Mouse (Mus musculus) hindbrain, postnatal 0 days (tissue): ENCODE measurements around the gene Ankrd13a. TPM values are rescaled to one million over a fixed set of nuclear protein-coding genes. Genes with fewer than 3 reads are reported as not detected.

Experiments used
- ATAC-seq: fragments of 200-750 bp; cut with Nextera tagmentation; 2 replicates; pipeline ENCODE4 v1.8.0; 2017; ENCODE audit warnings: mild to moderate bottlenecking, moderate TSS enrichment, moderate library complexity
- DNase-seq: peaks from one replicate; pipeline ENCODE4 v3.0.0-alpha.2; 2015; ENCODE audit warnings: low spot score
- H3K27ac ChIP-seq: fragments of 300-500 bp; sonication (generic); 2 replicates; pipeline ENCODE4 v1.5.1; 2014; ENCODE audit warnings: mild to moderate bottlenecking
- H3K27me3 ChIP-seq: fragments of 300-500 bp; sonication (generic); 2 replicates; pipeline ENCODE4 v1.6.1; 2014; ENCODE audit warnings: low read length, mixed read lengths; ENCODE audit not compliant: insufficient read depth
- H3K36me3 ChIP-seq: fragments of 300-500 bp; sonication (generic); 2 replicates; pipeline ENCODE4 v1.6.1; 2014; ENCODE audit warnings: low read length, mixed read lengths; ENCODE audit not compliant: insufficient read depth
- H3K4me1 ChIP-seq: fragments of 300-500 bp; sonication (generic); 2 replicates; pipeline ENCODE4 v1.6.1; 2014; ENCODE audit warnings: antibody characterized with exemption, low read length, mixed read lengths; ENCODE audit not compliant: insufficient read depth
- H3K4me2 ChIP-seq: fragments of 300-500 bp; sonication (generic); 2 replicates; pipeline ENCODE4 v1.6.1; 2014; ENCODE audit warnings: low read depth, mild to moderate bottlenecking, low read length, moderate library complexity, mixed read lengths
- H3K4me3 ChIP-seq: fragments of 300-500 bp; sonication (generic); 2 replicates; pipeline ENCODE4 v1.5.1; 2014; ENCODE audit warnings: low read length
- H3K9ac ChIP-seq: fragments of 300-500 bp; sonication (generic); replicated peaks from 2 replicates; pipeline ENCODE4 v1.6.1; 2014; ENCODE audit warnings: mild to moderate bottlenecking, low read length, moderate library complexity, mixed read lengths
- H3K9me3 ChIP-seq: fragments of 300-500 bp; sonication (generic); 2 replicates; pipeline ENCODE4 v1.6.1; 2016; ENCODE audit warnings: low read length, mixed read lengths
- CTCF ChIP-seq: IDR thresholded peaks from 2 replicates; pipeline ENCODE4 v1.5.1; 2016; ENCODE audit warnings: antibody characterized with exemption, control low read depth, low read depth
- WGBS: fragments of 180-500 bp; shearing (Covaris S2); extraction: QIAGEN DNeasy Blood & Tissue Kit; methylation state at CpG from one replicate; pipeline ENCODE4 v1.1.7; 2014; 5-methylcytosine and 5-hydroxymethylcytosine counted together
- polyA plus RNA-seq: library from polyadenylated mRNA; unstranded; fragments of >200 nt; fragmentation: Nextera tagmentation; extraction: Ambion mirVana; gene quantifications from 2 replicates; pipeline ENCODE4 v1.2.1, GENCODE M21; 2015
- total RNA-seq: library from RNA; depleted of rRNA; stranded (reverse); fragments of >200 nt; gene quantifications from 2 replicates; pipeline ENCODE4 v1.2.3, GENCODE M21; 2014; rRNA removed

Ankrd13a gene
- total RNA-seq, result 44.7 and 55.1 TPM in 2 replicates
- polyA plus RNA-seq, result 30.7 and 31.4 TPM in 2 replicates

GRCm38 (mm10) chr5:114774403-114775051 lies at the start of gene Ankrd13a:
Ankrd13a (plus strand) TSS chr5:114774677.
- Histone ChIP-seq H3K4me2 (peak within 1 kb of the TSS; percentile 75), H3K36me3 (no peaks in the 10 kb centered on the region), H3K9ac (peak within 1 kb of the TSS; percentile 98), H3K4me3 (peak within 1 kb of the TSS; percentile 99), H3K9me3 (no peaks in the 10 kb centered on the region), H3K27ac (peak within 1 kb of the TSS; percentile 99), H3K4me1 (peaks cover 19% of the 10 kb centered on the region), H3K27me3 (no peaks in the 10 kb centered on the region)
- no peak for TF ChIP-seq CTCF
- ATAC-seq (peak; percentile 93), DNase-seq (peak; percentile 97)
- under 1% methylated on average over 71 of the region's 73 CpGs for WGBS

DNA sequence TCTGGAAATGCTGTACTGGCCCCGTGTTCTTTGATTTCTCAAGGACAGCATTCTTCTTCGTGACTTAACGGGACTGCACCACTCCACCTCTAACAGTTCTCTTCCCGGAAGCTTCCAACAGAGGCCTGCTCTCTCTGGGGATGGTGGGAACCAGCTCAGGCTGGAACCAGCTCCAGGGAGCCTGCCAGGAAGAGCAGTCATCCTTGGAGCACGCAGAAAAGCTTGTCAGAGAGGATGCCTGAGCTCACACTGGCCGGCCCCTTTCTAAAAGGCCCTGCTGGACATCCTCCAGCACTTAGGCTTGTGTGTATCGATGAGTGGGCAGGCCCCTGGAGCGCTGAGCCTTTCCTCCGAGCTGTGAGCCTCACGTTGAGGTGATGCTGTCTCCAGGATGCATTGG lies 46.3 kb upstream of the Ankrd13a start:
- peaks cover 44% of the 10 kb centered on the region for H3K36me3 ChIP-seq
- DNase-seq, result no peak

GRCm38 (mm10) chr5:114730129-114730528 lies 44.3 kb upstream of the Ankrd13a start:
- DNase-seq (no peak), ATAC-seq (no peak)
- Histone ChIP-seq H3K4me3 (no peak overlapping the region), H3K27ac (no peak overlapping the region), H3K9me3 (no peaks in the 10 kb centered on the region), H3K36me3 (peaks cover 56% of the 10 kb centered on the region), H3K9ac (no peak overlapping the region), H3K4me1 (no peaks in the 10 kb centered on the region), H3K27me3 (no peaks in the 10 kb centered on the region), H3K4me2 (no peak overlapping the region)
- 70% methylated on average over 10 of the region's 10 CpGs for WGBS
- TF ChIP-seq CTCF, result no peak

More for the DNA sequence above, 46.3 kb upstream of the Ankrd13a start:
- Histone ChIP-seq H3K9me3 (no peaks in the 10 kb centered on the region), H3K9ac (no peak overlapping the region), H3K27me3 (no peaks in the 10 kb centered on the region), H3K4me3 (no peak overlapping the region), H3K4me2 (no peak overlapping the region), H3K27ac (no peak overlapping the region), H3K4me1 (no peaks in the 10 kb centered on the region)
- WGBS, result 81% methylated on average over 10 of the region's 10 CpGs
- no peak for TF ChIP-seq CTCF
- peak; percentile 53; the same call in 1 of the 2 replicates for ATAC-seq

DNA sequence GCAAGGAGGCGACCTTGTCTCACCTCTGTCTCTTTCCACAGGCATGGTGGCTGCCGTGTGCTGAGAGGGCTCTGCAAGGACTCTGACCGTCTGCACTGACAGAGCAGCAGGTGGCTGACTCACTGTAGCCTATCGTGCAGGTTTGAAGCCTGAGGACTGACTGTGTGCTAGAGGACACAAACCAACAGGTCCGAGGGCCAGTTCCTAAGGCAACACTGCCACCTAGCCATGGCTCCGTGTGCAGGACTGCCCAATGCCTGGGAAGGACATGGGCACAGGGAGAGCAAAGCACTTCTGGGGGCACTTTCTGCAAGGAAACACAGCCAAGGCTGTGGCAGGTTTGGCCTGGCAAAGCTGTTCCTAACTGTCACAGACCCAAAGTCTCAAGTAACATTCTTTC lies 43.0 kb upstream of the Ankrd13a start:
- no peak for DNase-seq
- no peak overlapping the region for H3K4me3 ChIP-seq
- ATAC-seq, result no peak
- no peaks in the 10 kb centered on the region for H3K27me3 ChIP-seq
- H3K9ac ChIP-seq, result no peak overlapping the region
- H3K27ac ChIP-seq, result no peak overlapping the region
- 73% methylated on average over 6 of the region's 6 CpGs for WGBS
- no peak overlapping the region for H3K4me2 ChIP-seq
- no peaks in the 10 kb centered on the region for H3K4me1 ChIP-seq
- peak; percentile 37 for TF ChIP-seq CTCF
- peaks cover 65% of the 10 kb centered on the region for H3K36me3 ChIP-seq
- H3K9me3 ChIP-seq, result no peaks in the 10 kb centered on the region

DNA sequence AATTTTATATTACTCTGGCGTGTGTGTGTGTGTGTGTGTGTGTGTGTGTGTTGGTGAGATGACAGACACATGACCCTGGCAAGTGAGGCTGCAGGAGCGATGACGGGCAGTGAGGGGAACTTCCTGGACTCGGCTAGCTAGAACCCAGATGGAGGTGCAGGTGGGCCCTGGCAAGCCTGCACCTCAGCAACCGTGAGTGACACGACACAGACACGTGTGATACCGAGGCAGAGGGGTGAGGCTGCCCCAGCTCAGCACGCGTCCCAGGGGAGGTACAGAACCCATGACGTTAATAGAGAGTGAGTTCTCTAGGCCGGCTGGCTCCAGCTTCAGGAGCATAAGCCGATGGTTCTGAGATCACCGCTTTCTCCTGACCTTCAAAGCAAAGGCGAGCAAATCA lies 42.5 kb upstream of the Ankrd13a start:
- Histone ChIP-seq H3K9me3 (no peaks in the 10 kb centered on the region), H3K4me3 (no peak overlapping the region), H3K9ac (no peak overlapping the region), H3K27me3 (no peaks in the 10 kb centered on the region), H3K27ac (no peak overlapping the region), H3K36me3 (peaks cover 67% of the 10 kb centered on the region), H3K4me1 (no peaks in the 10 kb centered on the region), H3K4me2 (no peak overlapping the region)
- no peak for ATAC-seq
- 83% methylated on average over 15 of the region's 15 CpGs for WGBS
- no peak for DNase-seq
- no peak for TF ChIP-seq CTCF

DNA sequence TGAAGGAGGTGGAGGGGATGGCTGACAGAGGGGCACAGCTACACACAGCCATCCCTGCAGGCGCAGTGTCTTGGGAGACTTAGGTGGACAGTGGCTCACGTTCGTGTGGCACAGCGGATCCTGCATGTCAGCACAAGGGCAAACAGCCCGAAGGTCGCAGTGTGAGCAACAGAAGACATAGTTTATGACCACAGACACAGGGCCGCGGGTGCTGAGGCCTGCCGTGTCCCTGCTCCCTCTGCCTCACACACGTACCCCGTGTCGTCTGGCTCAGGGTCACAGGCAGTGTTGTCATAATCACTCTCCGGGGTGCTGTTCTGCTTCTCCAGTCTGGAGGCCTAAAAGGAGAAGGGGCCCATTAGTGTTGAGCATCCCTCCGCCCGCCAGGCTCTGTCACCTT lies 40.9 kb upstream of the Ankrd13a start:
- H3K27ac ChIP-seq, result no peak overlapping the region
- no peak for TF ChIP-seq CTCF
- no peaks in the 10 kb centered on the region for H3K27me3 ChIP-seq
- H3K4me3 ChIP-seq, result no peak overlapping the region
- WGBS, result 91% methylated on average over 15 of the region's 15 CpGs
- no peak overlapping the region for H3K4me2 ChIP-seq
- no peak overlapping the region for H3K9ac ChIP-seq
- no peak for DNase-seq
- H3K9me3 ChIP-seq, result no peaks in the 10 kb centered on the region
- H3K36me3 ChIP-seq, result peaks cover 66% of the 10 kb centered on the region
- no peak for ATAC-seq
- no peaks in the 10 kb centered on the region for H3K4me1 ChIP-seq

DNA sequence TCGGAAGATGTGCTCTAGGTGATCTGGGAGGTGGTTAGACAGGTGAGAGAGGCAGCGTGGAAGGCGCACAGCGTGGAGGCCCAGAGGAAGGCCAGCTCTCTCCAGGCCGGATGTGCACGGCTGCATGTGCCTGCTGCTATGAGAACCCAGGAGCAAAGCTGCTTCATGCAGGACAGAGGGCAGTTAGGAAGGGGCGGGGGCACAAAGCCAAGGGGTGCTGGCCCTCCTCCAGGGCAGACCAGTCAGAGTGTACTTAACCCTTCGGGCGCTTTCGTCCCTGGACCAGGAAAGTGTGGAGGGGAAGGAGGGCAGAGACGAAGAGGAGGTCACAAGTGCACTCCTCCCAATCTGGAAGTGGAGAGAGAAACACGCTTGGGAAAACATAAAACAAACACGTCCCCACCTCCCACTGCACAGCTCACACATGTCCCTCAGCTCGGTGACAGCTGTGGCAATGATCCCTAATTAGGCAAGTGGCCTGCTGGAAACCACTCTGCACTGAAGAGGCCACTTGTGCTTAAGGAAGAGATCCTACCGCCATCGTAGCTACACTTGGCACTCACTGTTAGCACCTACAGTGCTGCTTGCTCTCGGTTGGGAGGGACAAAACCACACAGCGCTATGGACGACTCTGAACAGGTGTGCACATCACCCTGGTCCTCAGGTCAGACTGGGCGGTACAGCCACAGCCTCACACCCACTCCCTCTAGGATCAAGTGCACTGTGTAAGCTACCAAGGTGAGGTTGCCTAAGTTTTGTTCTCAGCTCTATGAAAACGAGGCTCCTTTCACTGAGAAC lies 37.2 kb upstream of the Ankrd13a start:
- ATAC-seq (peak; percentile 55), DNase-seq (peak; percentile 52)
- no peaks in the 10 kb centered on the region for H3K4me1 ChIP-seq
- H3K36me3 ChIP-seq, result peaks cover 70% of the 10 kb centered on the region
- no peak overlapping the region for H3K4me2 ChIP-seq
- 67% methylated on average over 21 of the region's 21 CpGs for WGBS
- H3K9me3 ChIP-seq, result no peaks in the 10 kb centered on the region
- H3K9ac ChIP-seq, result no peak overlapping the region
- peak overlapping the region; percentile 36; the same call in 1 of the 2 replicates for H3K27ac ChIP-seq
- no peak for TF ChIP-seq CTCF
- no peak overlapping the region for H3K4me3 ChIP-seq
- no peaks in the 10 kb centered on the region for H3K27me3 ChIP-seq
